Mouse (Mus musculus) heart, embryonic 14.5 days (tissue): ENCODE results near the gene Olfr749. TPM values are rescaled to one million over a fixed set of nuclear protein-coding genes. Genes with fewer than 3 reads are reported as not detected.

Experiments
- ATAC-seq: fragments of 200-750 bp; cut with Nextera tagmentation; 2 replicates; pipeline ENCODE4 v1.8.0; 2017; ENCODE audit warnings: low read depth, moderate TSS enrichment; ENCODE audit not compliant: insufficient number of reproducible peaks, insufficient read depth, low FRiP score
- H3K27ac ChIP-seq, 2 experiments: fragments of 200-500 bp in 1 of 2; fragments of 300-500 bp in 1 of 2; sonication (generic) in 1 of 2; replicated peaks in 1 of 2; 2 replicates each; pipeline ENCODE4 v1.5.1; 2012 to 2014; ENCODE audit warnings: low read depth in 2 of 2, low read length in 2 of 2, control low read depth in 1 of 2, mild to moderate bottlenecking in 1 of 2, mixed read lengths in 1 of 2; ENCODE audit not compliant: control insufficient read depth in 1 of 2, insufficient read depth in 1 of 2
- H3K27me3 ChIP-seq: fragments of 300-500 bp; sonication (generic); 2 replicates; pipeline ENCODE4 v1.6.1; 2014; ENCODE audit warnings: mild to moderate bottlenecking, low read length, control low read depth; ENCODE audit not compliant: control insufficient read depth, insufficient read depth
- H3K36me3 ChIP-seq: fragments of 300-500 bp; sonication (generic); 2 replicates; pipeline ENCODE4 v1.6.1; 2014; ENCODE audit warnings: mild to moderate bottlenecking, control low read depth, low read length, mixed read lengths; ENCODE audit not compliant: control insufficient read depth, insufficient read depth
- H3K4me1 ChIP-seq, 2 experiments: fragments of 200-500 bp in 1 of 2; fragments of 300-500 bp in 1 of 2; sonication (generic) in 1 of 2; 2 replicates each; pipeline ENCODE4 v1.6.1; 2012 to 2014; ENCODE audit warnings: low read length in 2 of 2, control low read depth in 1 of 2, mixed read lengths in 1 of 2; ENCODE audit not compliant: control insufficient read depth in 2 of 2, insufficient read depth in 2 of 2
- H3K4me2 ChIP-seq: fragments of 300-500 bp; sonication (generic); 2 replicates; pipeline ENCODE4 v1.6.1; 2014; ENCODE audit warnings: mild to moderate bottlenecking, low read length
- H3K4me3 ChIP-seq, 2 experiments: fragments of 200-500 bp in 1 of 2; fragments of 300-500 bp in 1 of 2; sonication (generic) in 1 of 2; 2 replicates each; pipeline ENCODE4 v1.5.1; 2012 to 2014; ENCODE audit warnings: low read length in 2 of 2, mild to moderate bottlenecking in 2 of 2, control low read depth in 1 of 2, low read depth in 1 of 2, moderate library complexity in 1 of 2; ENCODE audit not compliant: control insufficient read depth in 1 of 2, insufficient read depth in 1 of 2
- H3K9ac ChIP-seq: fragments of 300-500 bp; sonication (generic); 2 replicates; pipeline ENCODE4 v1.6.1; 2014; ENCODE audit warnings: mild to moderate bottlenecking, low read length
- H3K9me3 ChIP-seq: fragments of 300-500 bp; sonication (generic); 2 replicates; pipeline ENCODE4 v1.6.1; 2016; ENCODE audit warnings: low read length, control low read depth; ENCODE audit not compliant: control insufficient read depth
- WGBS: fragments of 180-500 bp; shearing (Covaris S2); extraction: QIAGEN DNeasy Blood & Tissue Kit; methylation state at CpG from one replicate; pipeline ENCODE4 v1.1.7; 2014; 5-methylcytosine and 5-hydroxymethylcytosine counted together
- polyA plus RNA-seq: library from polyadenylated mRNA; unstranded; fragments of >200 nt; fragmentation: Nextera tagmentation; extraction: Ambion mirVana; gene quantifications from 2 replicates; pipeline ENCODE4 v1.2.1, GENCODE M21; 2014

Gene Olfr749
- polyA plus RNA-seq: not detected in 2 replicates

GRCm38 (mm10) chr14:50744994-50745393, at the start of gene Olfr749:
TSS of gene Olfr749 (minus strand) at chr14:50745094.
- no peaks in the 10 kb centered on the region for H3K9me3 ChIP-seq
- H3K4me1 ChIP-seq: no peaks in the 10 kb centered on the region
- no peaks in the 10 kb centered on the region for H3K27me3 ChIP-seq
- H3K27ac ChIP-seq: no peak within 1 kb of the TSS
- no peak within 1 kb of the TSS for H3K9ac ChIP-seq
- H3K4me2 ChIP-seq: no peak within 1 kb of the TSS
- ATAC-seq: no peak
- no peak within 1 kb of the TSS for H3K4me3 ChIP-seq
- H3K36me3 ChIP-seq: no peaks in the 10 kb centered on the region

DNA sequence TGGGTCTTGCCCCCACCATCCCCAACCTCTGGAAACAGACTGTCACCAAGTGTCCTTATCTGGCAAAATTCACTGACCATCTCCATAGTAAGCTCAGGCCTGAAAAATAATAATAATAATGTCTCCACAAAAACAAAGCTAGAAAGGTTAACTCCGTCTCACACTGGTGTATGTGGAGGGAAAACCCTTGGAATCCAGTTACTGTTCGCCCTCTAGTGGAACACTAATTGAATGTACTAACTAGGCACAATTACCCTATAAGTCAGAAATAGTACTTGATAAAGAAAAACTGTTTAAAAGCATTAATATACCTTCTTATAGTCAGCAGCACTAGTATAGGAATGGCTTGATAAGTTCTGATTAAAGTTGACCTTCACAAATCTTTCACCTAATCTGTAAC, 43.3 kb upstream of the Olfr749 start:
- H3K4me2 ChIP-seq: no peak overlapping the region
- no peaks in the 10 kb centered on the region for H3K9me3 ChIP-seq
- whole genome bisulfite sequencing: 9% methylated on average over 2 of the region's 2 CpGs
- H3K9ac ChIP-seq: no peak overlapping the region
- no peak overlapping the region for H3K4me3 ChIP-seq
- no peaks in the 10 kb centered on the region for H3K36me3 ChIP-seq
- H3K4me1 ChIP-seq: peaks cover 3 to 6% of the 10 kb centered on the region in 2 experiments; a peak in 2 of 4 replicates
- H3K27ac ChIP-seq: no peak overlapping the region
- ATAC-seq: no peak
- H3K27me3 ChIP-seq: no peaks in the 10 kb centered on the region

DNA sequence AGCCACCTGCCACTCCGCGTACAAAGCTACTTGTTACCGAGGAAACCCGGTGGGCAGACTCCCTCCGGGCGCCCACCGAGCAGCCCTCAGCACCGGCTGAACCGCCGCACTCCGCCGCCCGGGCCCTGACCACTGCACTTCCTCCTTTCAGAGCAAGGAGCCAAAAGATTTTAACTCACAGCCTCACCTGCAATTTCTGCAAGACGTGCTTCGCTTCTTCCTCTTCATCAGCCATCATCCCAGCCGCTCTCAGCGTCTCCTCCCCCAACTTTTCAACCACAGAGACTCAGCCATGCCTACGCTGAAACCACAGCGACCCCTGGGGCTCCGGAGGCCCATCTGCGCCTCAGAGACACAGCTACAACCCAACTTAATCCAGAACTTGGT, 40.4 kb upstream of the Olfr749 start, which contains the start of gene Ttc5:
TSS of gene Ttc5 (minus strand) at position 269 of the 387 bp plus-strand sequence.
- Histone ChIP-seq H3K9ac (peak within 1 kb of the TSS; percentile 87), H3K4me3 (peak within 1 kb of the TSS; percentile 88 to 99), H3K36me3 (peaks cover 12% of the 10 kb centered on the region), H3K4me2 (peak within 1 kb of the TSS; percentile 79), H3K27me3 (no peaks in the 10 kb centered on the region), H3K4me1 (peaks cover 3 to 6% of the 10 kb centered on the region in 2 experiments; a peak in 2 of 4 replicates), H3K27ac (peak within 1 kb of the TSS; percentile 65 to 70), H3K9me3 (no peaks in the 10 kb centered on the region)
- peak; percentile 66; the same call in 1 of the 2 replicates for ATAC-seq
- under 1% methylated on average over 20 of the region's 21 CpGs for WGBS

- H3K9me3 ChIP-seq: no peaks in the 10 kb centered on the region
- peak overlapping the region; percentile 88 to 99 for H3K4me3 ChIP-seq
- peak overlapping the region; percentile 65 to 70; a peak in 3 of 4 replicates for H3K27ac ChIP-seq
- no peak for ATAC-seq
- peak overlapping the region; percentile 79 for H3K4me2 ChIP-seq
- H3K9ac ChIP-seq: peak overlapping the region; percentile 87
- WGBS: 21% methylated on average over 16 of the region's 16 CpGs
- H3K36me3 ChIP-seq: peaks cover 18% of the 10 kb centered on the region
- H3K4me1 ChIP-seq: peaks cover 3 to 6% of the 10 kb centered on the region in 2 experiments; a peak in 2 of 4 replicates
- H3K27me3 ChIP-seq: no peaks in the 10 kb centered on the region
These were observed 39.7 kb upstream of the Olfr749 start for GRCm38 (mm10) chr14:50784391-50785250.

- no peaks in the 10 kb centered on the region for H3K27me3 ChIP-seq
- 88% methylated on average over 3 of the region's 3 CpGs for WGBS
These were observed 37.3 kb upstream of the Olfr749 start for GRCm38 (mm10) chr14:50782166-50782565.

GRCm38 (mm10) chr14:50771342-50771741, 26.4 kb upstream of the Olfr749 start:
- peaks cover 85% of the 10 kb centered on the region for H3K36me3 ChIP-seq
- no peak overlapping the region for H3K9ac ChIP-seq
- H3K4me3 ChIP-seq: no peak overlapping the region
- no peaks in the 10 kb centered on the region for H3K4me1 ChIP-seq
- no peak for ATAC-seq
- no peak overlapping the region for H3K27ac ChIP-seq
- H3K4me2 ChIP-seq: no peak overlapping the region
- H3K27me3 ChIP-seq: no peaks in the 10 kb centered on the region
- 84% methylated on average over 2 of the region's 2 CpGs for WGBS
- H3K9me3 ChIP-seq: no peaks in the 10 kb centered on the region

More at GRCm38 (mm10) chr14:50782166-50782565, 37.3 kb upstream of the Olfr749 start:
- peaks cover 27% of the 10 kb centered on the region for H3K36me3 ChIP-seq
- H3K4me3 ChIP-seq: no peak overlapping the region
- H3K4me1 ChIP-seq: peaks cover 3 to 6% of the 10 kb centered on the region in 2 experiments; a peak in 2 of 4 replicates
- H3K4me2 ChIP-seq: no peak overlapping the region
- ATAC-seq: no peak
- no peaks in the 10 kb centered on the region for H3K9me3 ChIP-seq
- no peak overlapping the region for H3K9ac ChIP-seq
- H3K27ac ChIP-seq: no peak overlapping the region

DNA sequence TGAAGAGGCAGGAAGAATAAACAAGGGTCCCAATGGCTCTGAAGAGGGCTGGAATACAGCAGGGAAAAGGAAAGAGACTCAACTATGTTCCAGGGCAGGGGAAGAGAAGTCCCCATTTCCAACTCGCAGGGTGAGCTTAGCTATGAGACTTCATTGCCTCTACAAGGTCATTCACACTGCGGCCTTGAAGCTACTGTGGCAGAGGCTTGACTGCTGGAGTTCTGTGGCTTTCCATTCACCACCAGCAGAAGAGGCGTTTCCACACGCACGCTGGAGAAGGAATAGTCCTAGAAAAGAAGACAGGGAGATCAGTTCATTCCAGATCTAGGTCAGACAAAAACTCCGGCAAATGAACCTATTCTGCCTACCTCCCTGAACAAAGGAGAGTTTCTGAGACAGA, 20.8 kb upstream of the Olfr749 start:
- peaks cover 69% of the 10 kb centered on the region for H3K36me3 ChIP-seq

More for the DNA sequence above, 20.8 kb upstream of the Olfr749 start:
- Histone ChIP-seq H3K4me2 (no peak overlapping the region), H3K4me3 (no peak overlapping the region), H3K4me1 (no peaks in the 10 kb centered on the region), H3K27ac (no peak overlapping the region), H3K9me3 (no peaks in the 10 kb centered on the region), H3K9ac (no peak overlapping the region), H3K27me3 (no peaks in the 10 kb centered on the region)
- no peak for ATAC-seq
- WGBS: 92% methylated on average over 6 of the region's 6 CpGs
